Mouse (Mus musculus): ENCODE measurements around the gene Mcrip2. TPM values are rescaled to one million over a fixed set of nuclear protein-coding genes. Genes with fewer than 3 reads are reported as not detected.
"Not testable (repeated sequence)": the region's sequence is repeated elsewhere in the genome, so short reads cannot be mapped to it uniquely, and the experiment has no call there.

Gene Mcrip2
- total RNA-seq, 2 experiments from 2014 or later: 30.6 to 32.6 TPM

DNA sequence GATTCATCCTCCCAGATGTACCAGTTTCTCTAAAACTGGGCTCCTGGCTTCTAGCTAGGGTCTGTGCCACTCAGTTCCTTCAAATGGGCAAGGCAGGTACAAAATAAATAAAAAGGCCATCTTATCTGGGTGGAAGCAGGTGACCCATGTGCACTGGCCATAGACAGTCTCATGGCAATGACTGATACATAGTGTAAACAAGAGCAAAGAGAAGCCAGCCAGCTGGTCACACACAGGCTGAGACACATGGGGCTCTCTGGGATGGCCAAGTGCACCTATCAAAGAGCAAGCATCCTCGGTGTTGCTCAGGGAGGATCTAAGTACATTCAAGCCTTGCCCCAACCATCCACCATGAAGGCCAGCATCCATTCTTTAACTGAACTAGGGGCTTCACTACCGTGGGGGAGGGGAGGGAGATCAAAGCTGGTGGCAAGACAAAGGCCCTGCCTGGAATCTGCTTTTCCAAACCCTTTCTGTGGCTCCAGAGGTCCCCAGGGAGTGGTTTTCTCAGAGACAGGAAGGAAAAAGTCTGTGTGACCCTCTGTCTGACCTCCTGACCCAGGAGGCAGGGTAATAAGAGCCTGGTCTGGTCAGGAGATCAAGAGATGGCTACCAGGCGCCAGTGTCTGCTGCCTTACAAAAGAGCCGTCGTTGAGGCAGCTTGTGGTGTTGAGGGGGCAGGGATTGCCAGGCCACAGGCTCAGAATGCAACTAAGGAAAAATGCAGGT lies 12.5 kb upstream of the Mcrip2 start:
- no peak for DNase-seq (ENCODE audit: low spot score in 2 of 2)

DNA sequence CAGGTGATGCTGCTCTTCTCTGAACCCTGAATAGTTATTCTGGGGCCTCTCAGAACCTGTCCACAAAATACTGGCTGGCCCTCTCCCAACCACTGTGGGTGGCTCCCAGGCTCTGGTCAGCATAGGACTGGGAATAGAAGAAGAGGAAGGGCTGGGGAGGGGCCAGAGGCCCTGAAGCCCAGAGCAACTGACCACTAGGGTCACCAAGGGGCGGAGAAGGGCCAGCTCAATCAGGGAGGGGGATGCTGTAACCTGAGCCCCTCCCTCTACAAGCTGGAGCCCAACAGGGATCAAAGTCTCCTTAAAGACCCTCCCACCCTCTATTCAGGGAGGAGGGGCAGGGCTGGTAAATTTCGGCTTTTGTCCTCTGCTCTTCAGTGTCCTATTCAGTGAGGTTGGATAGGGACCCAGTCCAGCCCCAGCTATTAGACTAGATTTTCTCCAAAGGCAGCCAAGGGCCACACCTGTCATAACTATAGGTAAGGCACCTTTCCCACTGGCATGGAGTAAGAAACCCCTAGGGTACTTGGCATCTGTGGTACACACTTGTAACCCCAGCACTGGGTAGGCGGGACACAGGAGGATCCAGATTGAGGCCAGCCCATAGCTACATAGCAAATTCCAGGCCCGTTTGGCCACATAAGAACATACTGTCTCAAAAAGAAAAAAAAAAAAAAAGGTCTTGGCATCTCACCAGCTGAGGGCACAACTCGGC lies 11.8 kb upstream of the Mcrip2 start, which contains the start of gene Wfikkn1:
TSS of gene Wfikkn1 (minus strand) at position 663 of the 715 bp plus-strand sequence.
- DNase-seq (ENCODE audit: low spot score in 2 of 2): no peak

DNA sequence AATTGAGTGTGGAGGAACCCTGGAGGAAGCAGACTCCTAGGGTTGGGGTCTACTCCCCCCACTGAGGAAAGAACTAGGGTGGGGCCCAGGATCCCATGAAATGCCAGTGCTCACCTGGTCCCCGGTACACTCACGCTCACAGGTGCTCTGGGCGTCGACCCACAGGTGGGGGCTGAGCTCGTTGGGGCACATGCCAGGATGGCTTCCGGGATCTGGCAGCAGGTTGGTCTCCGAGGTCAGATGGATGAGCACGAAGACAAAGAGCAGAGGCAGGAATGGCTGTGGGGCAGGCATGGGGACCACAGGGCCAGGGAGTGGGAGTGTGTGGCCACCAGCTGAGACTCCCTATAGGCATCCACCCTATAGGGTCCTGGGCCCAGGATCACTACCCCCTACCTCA lies 11.2 kb upstream of the Mcrip2 start:
- no peak for DNase-seq (ENCODE audit: low spot score in 2 of 2)

DNA sequence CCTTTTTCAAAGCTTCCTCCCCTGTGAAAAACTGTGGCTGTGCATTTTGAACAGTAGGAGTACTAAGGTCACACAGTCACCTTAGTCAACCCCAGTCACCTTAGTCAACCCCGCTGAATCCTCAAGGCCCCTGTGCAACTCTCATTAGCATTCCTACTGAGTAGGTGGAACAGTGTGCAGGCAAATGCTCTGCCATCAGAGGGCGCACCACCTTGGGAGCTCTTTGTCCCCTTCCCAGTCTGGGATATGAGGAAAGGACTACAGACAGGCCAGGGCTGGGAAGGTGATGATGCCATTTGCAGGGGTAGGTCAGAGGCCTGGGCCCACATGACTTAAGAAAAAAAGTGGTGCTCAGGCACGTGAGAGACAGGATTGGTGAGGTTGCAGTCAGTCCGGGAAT lies 10.7 kb upstream of the Mcrip2 start:
- DNase-seq (ENCODE audit: low spot score in 2 of 2): peak; percentile 64 to 65

DNA sequence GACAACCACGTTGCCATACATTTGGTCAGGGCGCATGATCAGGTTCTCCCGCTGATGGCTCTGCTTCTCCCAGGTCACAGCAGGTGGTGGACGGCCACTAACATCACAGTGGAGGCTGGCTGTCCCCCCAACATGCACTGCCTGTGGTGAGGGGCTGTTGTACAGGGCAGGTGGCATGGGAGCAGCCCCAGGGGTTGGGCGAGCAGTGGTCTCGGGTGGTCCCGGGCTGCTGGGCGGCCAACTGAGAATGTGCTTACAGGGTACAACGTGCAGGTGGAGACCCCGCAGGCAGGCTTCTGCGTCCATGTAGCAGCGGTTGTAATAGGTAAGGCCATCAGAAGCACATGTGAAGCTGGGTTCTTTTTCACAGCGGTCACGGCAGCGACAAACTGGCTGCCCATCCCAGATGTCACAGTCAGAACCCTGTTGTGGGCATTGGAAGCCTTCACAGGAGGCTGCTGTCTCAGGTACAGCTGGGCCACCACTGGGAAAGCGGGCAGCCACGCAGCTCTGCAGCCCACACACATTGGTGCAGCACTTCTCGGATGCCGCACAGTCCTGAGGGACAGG lies 10.1 kb upstream of the Mcrip2 start:
- no peak for DNase-seq (ENCODE audit: low spot score in 2 of 2)

DNA sequence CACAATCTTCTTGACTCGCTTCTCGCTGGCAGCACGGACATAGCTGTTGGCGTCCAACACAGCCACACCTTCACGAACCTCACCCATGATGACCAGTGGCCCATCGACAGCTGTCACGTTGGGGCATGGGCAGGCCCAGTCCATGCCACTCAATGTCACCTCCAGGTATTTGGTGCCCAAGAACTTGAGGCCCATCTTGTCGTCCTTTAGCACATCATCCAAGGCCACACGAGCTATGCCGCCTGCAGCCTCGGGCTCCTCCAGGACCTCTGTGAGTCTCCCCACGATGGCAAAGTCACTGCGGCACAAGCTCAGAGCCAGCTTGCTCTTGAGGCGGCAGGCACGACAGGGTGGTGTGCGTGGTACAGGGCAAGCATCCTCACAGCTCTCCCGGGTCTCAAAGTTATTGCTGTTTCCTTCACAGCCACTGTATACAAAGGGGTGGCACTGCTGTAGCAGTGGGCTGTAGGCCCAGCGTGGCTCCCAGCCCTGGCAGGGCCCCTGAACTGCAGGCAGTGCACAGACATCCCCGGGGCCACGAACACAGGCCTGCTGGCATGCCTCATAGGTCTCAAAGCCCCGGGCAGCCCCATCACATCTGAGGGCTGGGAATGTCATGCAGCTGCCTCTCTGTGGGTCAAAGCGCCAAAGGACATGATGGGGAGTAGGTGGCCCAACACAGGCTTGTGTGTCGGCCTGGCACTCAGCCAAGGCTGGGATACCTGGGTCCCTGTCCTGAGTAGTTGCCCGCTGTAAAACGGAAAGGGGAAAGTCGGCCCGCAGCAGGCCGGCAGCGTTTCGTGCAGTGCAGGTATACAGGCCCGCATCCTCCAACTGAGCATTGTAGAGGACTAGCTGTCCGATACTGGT lies 9.4 kb upstream of the Mcrip2 start:
- DNase-seq (ENCODE audit: low spot score in 2 of 2): no peak

DNA sequence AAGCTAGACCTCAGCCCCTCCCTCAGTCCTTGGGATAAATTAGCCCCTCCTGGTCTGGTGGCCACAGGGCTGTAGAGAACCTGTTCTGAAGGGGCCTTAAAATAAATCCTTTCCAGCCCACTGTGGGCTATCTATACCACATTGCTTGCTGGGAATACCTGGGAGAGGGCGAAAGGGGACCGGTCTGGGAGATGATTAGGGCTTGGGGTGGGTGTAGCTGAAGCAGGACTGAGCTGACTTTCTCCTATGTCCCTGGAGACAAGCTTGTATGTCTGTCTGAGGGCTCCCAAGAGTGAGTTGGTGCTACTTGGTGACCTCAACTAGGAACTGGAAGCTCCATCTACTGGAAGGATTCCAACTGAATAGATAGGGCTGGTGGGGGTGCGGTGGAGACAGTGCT lies 8.5 kb upstream of the Mcrip2 start:
- no peak for DNase-seq (ENCODE audit: low spot score in 2 of 2)

DNA sequence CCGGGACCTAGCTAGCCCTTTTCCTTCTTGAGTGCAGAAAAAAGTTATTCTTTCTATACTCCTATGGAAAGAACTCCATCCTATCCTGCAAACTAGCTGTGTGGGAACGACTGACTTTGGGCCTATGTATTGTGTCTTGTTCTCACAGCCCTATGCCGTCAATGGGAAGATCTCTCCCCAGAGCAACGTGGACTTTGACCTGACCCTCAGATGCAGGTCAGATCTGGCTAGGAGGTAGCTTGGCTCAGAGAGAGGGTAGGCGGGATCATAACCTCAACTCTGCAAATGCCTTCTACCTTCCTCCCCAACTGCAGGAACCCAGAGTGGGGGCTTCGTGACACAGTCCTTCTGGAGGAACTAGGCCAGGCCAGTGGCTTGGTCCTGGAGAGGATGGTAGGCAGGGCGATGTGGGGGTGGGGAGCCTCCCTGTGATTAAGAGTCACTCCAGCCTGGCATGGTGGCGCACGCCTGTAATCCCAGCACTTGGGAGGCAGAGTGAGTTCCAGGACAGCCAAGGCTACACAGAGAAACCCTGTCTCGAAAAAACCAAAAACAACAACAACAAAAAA lies 7.9 kb upstream of the Mcrip2 start:
- DNase-seq (ENCODE audit: low spot score in 2 of 2): no peak

DNA sequence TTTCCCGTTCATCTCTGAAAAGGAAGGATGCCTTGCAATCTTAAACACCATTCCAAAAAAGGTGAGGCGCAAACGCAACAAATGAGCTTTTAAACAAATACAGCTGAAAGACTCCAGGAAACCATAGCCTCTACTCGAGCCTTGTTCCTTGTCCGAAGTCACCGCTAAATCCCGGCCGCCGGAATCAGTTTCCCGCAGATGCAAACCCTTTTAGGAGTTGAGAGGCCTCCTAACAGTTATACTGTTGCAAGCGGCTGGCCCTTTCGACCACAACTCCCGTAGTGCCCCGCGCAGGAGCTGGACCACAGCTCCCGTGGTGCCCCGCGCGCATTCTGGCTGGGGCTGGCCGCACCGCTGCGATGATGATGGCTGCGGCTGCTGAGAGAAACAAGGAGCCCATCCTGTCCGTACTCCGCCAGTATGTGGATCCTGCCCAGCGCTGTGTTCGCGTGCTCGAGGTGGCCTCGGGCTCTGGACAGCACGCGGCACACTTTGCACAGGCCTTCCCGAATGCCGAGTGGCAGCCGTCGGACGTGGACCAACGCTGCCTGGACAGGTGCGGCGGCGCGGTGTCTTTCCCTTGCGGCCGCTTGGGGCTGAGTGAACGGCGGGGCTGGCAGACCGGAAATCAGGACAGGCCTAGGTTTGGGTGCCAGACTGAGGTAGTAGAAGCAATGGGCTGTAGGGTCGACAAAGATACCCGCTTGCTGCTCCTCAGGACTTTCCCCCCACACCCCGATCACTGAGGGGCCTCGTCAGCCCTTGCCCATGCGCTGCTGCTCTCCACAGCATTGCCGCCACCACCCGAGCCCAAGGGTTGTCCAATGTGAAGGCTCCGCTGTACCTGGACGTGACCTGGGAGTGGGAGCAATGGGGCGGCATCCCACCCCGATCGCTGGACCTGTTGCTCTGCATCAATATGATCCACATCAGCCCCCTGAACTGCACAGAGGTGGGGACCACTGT lies 6.9 kb upstream of the Mcrip2 start:
- DNase-seq (ENCODE audit: low spot score in 2 of 2): peak; percentile 90 to 91

DNA sequence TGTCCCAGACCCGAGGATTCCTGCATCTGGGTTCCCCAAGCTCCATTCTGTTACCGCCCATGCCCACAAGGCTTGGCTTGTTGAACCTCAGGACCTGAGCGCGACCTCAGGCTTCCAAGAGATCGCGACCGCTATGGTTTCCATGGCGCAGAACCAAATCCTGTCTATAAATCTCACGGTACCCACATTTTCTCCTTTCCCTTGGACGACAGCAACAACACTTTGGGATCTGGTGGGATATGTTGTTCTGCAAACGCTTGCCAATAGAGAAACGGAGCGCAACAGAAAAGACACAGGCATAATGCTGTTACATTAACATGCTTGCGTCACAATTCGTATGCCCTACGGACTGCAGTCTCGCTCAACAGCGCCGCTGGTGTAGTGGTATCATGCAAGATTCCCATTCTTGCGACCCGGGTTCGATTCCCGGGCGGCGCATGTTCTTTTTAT lies 6.2 kb upstream of the Mcrip2 start, which contains the start of gene Mettl26:
TSS of gene Mettl26 (plus strand) at position 354 of the 450 bp plus-strand sequence.
- DNase-seq (ENCODE audit: low spot score in 2 of 2): peak; percentile 98

DNA sequence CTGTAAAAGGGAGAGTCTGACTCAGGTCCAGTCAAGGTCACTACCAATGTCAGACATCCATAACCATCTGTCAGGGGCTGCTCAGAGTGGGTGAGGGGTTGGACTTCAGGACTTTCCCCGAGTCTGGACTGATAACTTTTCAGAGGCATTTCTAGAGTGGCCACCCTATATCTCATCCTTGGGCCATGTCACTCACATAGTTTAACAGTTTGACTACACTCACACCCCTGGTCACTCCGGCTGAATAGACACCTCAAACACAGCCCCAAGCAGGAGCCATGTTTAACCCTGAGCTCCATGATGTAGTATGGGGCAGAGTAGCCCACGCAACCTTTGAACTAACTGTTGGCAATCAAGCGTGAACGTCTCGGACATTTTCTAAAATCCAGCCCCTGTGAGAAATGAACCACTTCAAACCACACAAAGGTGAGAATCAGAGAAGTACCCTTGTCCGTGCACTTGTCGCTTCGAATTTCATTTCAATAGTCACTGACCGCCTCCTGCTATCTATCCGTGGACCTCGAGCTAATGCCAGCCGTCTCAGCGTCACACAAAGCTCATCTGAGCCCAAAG lies 5.7 kb upstream of the Mcrip2 start:
- no peak for DNase-seq (ENCODE audit: low spot score in 2 of 2)

DNA sequence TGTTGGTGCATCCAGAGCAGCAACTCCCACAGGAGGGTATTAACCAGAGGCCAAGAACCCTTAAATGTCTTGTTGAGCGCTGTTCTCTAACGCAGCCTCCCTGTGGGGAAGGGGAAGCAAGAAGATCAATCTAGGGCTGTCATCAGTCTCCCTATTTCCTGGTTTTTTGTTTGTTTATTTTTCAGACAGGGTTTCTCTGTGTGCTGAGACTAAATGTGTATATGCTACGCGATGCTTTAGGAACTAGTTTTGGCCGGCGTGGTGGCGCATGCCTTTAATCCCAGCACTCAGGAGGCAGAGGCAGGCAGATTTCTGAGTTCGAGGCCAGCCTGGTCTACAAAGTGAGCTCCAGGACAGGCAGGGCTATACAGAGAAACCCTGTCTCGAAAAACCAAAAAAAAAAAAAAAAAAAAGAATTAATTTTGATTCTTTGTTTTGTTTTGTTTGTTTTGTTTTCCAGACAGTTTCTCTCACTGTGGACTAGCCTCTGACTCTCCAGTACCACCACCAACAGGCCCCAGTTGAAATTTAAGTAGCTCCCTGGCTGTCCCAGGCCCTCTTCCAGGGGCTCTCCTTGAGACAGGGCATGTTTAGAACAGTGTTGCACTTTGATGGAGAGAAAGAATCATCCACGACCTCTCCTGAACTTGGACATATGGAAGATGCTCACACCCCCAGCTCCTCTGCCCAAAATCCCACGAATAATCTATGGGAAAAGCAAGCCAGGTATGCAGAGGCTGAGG lies 5.0 kb upstream of the Mcrip2 start:
- no peak for DNase-seq (ENCODE audit: low spot score in 2 of 2)

DNA sequence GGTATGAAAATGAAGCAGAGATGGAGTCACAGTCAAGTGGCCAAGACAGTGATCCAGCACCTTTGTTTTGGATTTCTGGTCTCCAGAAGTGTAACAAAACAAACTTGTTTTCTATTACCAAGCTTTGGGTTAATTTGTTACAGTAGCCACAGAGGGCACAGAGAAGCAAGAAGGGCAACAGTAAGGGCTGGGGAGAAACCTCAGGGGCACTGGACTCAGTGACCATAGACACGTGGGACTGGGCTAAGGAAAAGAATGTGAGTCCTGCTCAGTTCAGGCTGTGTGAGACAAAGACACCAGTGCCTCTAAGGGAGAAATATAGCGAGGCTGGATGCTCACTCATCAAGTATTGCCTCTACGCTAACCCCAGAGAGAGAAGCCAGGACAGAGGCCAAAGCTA lies 4.1 kb upstream of the Mcrip2 start:
- DNase-seq (ENCODE audit: low spot score in 2 of 2): no peak

DNA sequence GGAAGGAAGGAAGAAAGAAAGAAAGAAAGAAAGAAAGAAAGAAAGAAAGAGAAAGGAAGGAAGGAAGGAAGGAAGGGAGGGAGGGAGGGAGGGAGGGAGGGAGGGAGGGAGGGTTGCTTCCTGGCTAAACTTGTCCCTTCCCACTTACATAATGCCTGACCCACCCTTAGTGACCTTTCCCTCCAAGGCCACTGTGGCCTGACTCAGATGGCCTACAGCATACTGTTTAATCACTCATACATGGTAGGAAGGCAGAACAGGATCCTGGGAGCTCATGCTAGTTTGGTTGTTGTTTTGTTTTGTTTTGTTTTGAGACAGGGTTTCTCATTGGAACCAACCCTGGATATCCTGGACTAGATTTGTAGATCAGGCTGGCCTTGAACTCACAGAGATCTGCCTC lies 3.0 kb upstream of the Mcrip2 start:
- DNase-seq (ENCODE audit: low spot score in 2 of 2): not testable (repeated sequence)

DNA sequence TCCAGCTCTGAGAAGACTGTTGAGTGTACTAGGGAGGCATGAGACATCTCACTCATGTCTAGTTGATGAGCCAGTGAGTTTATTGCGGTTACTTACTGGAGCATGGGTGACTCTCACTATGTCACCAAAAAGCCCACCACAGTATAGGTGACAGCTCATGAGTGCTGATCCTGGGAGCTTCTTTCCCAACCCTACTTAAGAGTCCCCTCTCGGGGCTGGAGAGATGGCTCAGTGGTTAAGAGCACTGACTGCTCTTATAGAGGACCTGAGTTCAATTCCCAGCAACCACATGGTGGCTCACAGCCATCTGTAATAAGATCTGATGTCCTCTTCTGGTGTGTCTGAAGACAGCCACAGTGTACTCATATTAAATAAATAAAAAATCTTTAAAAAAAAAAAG lies 1.4 kb upstream of the Mcrip2 start:
- DNase-seq (ENCODE audit: low spot score in 2 of 2): no peak

DNA sequence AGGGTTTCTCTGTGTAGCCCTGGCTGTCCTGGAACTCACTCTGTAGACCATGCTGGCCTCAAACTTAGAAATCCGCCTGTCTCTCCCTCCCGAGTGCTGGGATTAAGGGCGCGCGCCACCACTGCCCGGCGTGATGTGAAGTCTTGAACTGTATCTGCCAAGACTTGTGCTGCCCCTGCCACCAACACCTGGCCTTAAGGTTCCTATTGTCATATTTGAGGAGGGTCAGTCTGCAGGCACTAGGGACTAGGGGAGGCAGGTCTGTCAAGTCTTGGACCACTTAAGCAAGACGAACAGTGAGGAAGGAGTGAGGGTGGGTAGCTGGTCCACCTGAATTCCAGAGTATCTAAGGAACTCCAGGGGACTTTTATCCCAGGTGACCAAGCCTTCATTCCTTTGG lies 934 bp upstream of the Mcrip2 start:
- no peak for DNase-seq (ENCODE audit: low spot score in 2 of 2)

DNA sequence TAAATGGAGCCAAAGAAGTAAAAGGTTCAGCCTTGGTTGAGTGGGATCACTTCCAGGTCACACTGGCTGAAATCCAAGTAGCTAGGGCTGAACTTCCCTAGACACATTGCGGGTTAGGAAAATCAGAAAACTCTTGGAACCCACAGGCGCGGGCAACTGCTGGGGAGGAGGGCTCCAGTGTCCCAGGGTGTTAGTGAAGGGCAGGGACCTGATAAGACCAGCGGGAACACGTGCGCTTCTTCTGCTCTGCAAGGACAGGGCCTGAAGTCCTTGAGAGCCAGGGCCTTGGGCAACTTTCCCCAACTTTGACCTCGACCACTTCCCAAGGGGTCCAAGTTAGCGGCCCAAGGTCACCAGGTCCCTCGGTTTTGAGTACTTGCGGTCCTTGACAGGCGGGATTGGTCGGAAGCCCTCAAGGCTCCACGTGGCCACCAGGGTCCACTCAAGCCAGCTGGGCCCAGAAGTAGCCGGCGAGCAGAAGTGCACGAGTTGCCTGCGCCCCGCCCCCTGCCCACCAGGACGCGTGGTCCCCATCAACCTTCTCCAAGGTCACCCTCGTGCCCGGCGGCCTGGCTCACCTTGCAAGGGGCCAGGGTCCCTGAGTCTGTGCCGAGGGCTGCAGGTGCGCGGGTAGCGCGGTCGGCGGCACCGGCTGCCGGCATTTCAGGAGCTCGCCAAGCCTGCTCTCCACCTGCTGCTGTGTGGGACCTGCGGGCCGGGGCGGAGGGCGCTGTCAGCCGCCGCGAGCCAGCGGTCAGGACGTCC lies 546 bp downstream of the Mcrip2 start:
- peak; percentile 50 to 63 for DNase-seq (ENCODE audit: low spot score in 2 of 2)

DNA sequence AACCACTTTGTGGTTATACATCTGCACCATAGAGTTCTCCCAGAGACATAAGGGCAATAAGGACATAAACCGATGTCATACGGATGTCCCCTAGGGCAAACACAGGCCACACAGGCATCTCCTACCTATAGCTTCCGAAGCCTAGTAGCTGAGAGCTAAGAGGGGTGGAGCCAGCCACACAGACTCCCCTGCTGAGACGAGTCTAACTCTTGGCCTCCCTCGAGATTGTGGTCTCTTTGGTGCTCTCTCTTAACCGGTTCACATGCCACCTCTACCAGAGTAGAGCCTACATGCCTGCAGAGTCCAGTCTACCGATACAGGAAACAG lies 1.1 kb downstream of the Mcrip2 start:
- no peak for DNase-seq (ENCODE audit: low spot score in 2 of 2)

Measured in layer of hippocampus, postnatal 10 days (tissue).